In genomic region chr8:60891757-60892156, GRCm38 (mm10) we compare ENCODE assay signal across 11 mouse cellular contexts. TPM values are rescaled to one million over a fixed set of nuclear protein-coding genes. Genes with fewer than 3 reads are reported as not detected.
DNase-seq lines count a peak whose midpoint lies in the region; ATAC-seq and TF ChIP-seq lines count a peak whose summit lies in the region.
"Had no signal": no experiment of that assay in that cellular context is flagged by ENCODE, and none has a peak within 500 bp of the region (broad histone marks: within the 10 kb centered on the region; RNA-seq: fewer than 3 reads in every experiment).

No protein-coding gene starts in this region.

- H3K9me3 ChIP-seq in heart, embryonic 15.5 days (replicated peaks), result no peaks in the 10 kb centered on the region
- no peaks in the 10 kb centered on the region for H3K9me3 ChIP-seq in heart, embryonic 11.5 days (replicated peaks; ENCODE audit: control insufficient read depth, low read length)
- no peaks in the 10 kb centered on the region for H3K9me3 ChIP-seq in E14TG2a.4 (ENCODE audit: low read length)
- H3K9me3 ChIP-seq in forebrain, embryonic 14.5 days (replicated peaks; ENCODE audit: control insufficient read depth, low read length), result no peaks in the 10 kb centered on the region
- no peaks in the 10 kb centered on the region for H3K9me3 ChIP-seq in liver, embryonic 16.5 days (replicated peaks; ENCODE audit: control insufficient read depth, low read length)

- peak overlapping the region; percentile 65; the same call in 1 of the 2 replicates for H3K4me2 ChIP-seq in heart, embryonic 15.5 days
- no peak overlapping the region; the same call in 1 of the 2 replicates for H3K4me2 ChIP-seq in heart, embryonic 11.5 days
- H3K4me2 ChIP-seq in forebrain, embryonic 14.5 days (ENCODE audit: low read length), result peak overlapping the region; percentile 80; the same call in 1 of the 2 replicates
- peak overlapping the region; percentile 78 for H3K4me2 ChIP-seq in liver, embryonic 16.5 days (ENCODE audit: low read depth, low read length)

- TF ChIP-seq POLR2A in thymus, adult 2 months (IDR thresholded peaks at IDR 0.05; ENCODE audit: control insufficient read depth, extremely low read depth, insufficient read depth, low read length, poor library complexity), result no peak

- no peaks in the 10 kb centered on the region for H3K27me3 ChIP-seq in heart, embryonic 15.5 days
- H3K27me3 ChIP-seq in heart, embryonic 11.5 days (ENCODE audit: control insufficient read depth, insufficient read depth, low read length), result no peaks in the 10 kb centered on the region
- H3K27me3 ChIP-seq in E14TG2a.4 (ENCODE audit: insufficient read depth, low read length), result no peaks in the 10 kb centered on the region
- H3K27me3 ChIP-seq in forebrain, embryonic 14.5 days (replicated peaks; ENCODE audit: control insufficient read depth, insufficient read depth, low read length), result no peaks in the 10 kb centered on the region
- no peaks in the 10 kb centered on the region; the same call in 1 of the 2 replicates for H3K27me3 ChIP-seq in liver, embryonic 16.5 days (ENCODE audit: control insufficient read depth, insufficient read depth, low read depth, low read length)
- no peaks in the 10 kb centered on the region for H3K27me3 ChIP-seq in thymus, adult 2 months (ENCODE audit: control insufficient read depth, insufficient read depth, low read length)

- H3K27ac ChIP-seq in heart, embryonic 15.5 days, result no peak overlapping the region
- H3K27ac ChIP-seq in heart, embryonic 11.5 days (ENCODE audit: low read depth, low read length), result no peak overlapping the region
- H3K27ac ChIP-seq in forebrain, embryonic 14.5 days (ENCODE audit: low read depth, low read length), result no peak overlapping the region
- H3K27ac ChIP-seq in liver, embryonic 16.5 days (ENCODE audit: low read length), result no peak overlapping the region
- no peak overlapping the region for H3K27ac ChIP-seq in thymus, adult 2 months (ENCODE audit: control insufficient read depth, insufficient read depth, low read length)

- no peak for DNase-seq in forebrain, embryonic 14.5 days (ENCODE audit: low spot score)
- DNase-seq in adrenal gland, postnatal 4 days (ENCODE audit: low spot score in 2 of 2), result no peak
- DNase-seq in ovary, adult 18-20 months (ENCODE audit: low spot score), result no peak
- DNase-seq in thymus, adult 2 months, result no peak
- DNase-seq: cerebellum, adult 2 months; heart, postnatal 14 days; lung, postnatal 10 days had no signal

- no peak for TF ChIP-seq CTCF in E14TG2a.4 (conservative IDR thresholded peaks at IDR 0.05; ENCODE audit: low read length)
- no peak for TF ChIP-seq CTCF in thymus, adult 2 months (IDR thresholded peaks at IDR 0.05; ENCODE audit: borderline replicate concordance, control insufficient read depth, extremely low read depth, insufficient read depth, low read length, poor library complexity)

- ATAC-seq in heart, embryonic 15.5 days (replicated peaks; ENCODE audit: insufficient number of reproducible peaks, insufficient read depth, low FRiP score, low read depth), result no peak
- ATAC-seq in heart, embryonic 11.5 days (replicated peaks; ENCODE audit: insufficient number of reproducible peaks, low FRiP score, low TSS enrichment), result no peak
- ATAC-seq in forebrain, embryonic 14.5 days, result no peak
- no peak for ATAC-seq in liver, embryonic 16.5 days (ENCODE audit: low read depth)

- H3K36me3 ChIP-seq in heart, embryonic 15.5 days, result 0 out of 2 replicates have a peak, but pooled peaks cover 6% of the 10 kb centered on the region
- no peaks in the 10 kb centered on the region for H3K36me3 ChIP-seq in heart, embryonic 11.5 days (ENCODE audit: control insufficient read depth, insufficient read depth, low read length)
- peaks cover 44% of the 10 kb centered on the region for H3K36me3 ChIP-seq in E14TG2a.4 (ENCODE audit: insufficient read depth, low read length)
- peaks cover 10% of the 10 kb centered on the region; the same call in 1 of the 2 replicates for H3K36me3 ChIP-seq in forebrain, embryonic 14.5 days (ENCODE audit: control insufficient read depth, insufficient read depth, low read length)
- peaks cover 7% of the 10 kb centered on the region for H3K36me3 ChIP-seq in liver, embryonic 16.5 days (ENCODE audit: control insufficient read depth, insufficient read depth)
- H3K36me3 ChIP-seq in thymus, adult 2 months (ENCODE audit: control insufficient read depth, insufficient read depth, low read length), result peaks cover under 1% of the 10 kb centered on the region; the same call in 1 of the 2 replicates

- peaks cover 41% of the 10 kb centered on the region for H3K4me1 ChIP-seq in heart, embryonic 15.5 days (replicated peaks)
- H3K4me1 ChIP-seq in heart, embryonic 11.5 days (ENCODE audit: control insufficient read depth, insufficient read depth, low read length), result peaks cover 31% of the 10 kb centered on the region
- H3K4me1 ChIP-seq in E14TG2a.4 (replicated peaks; ENCODE audit: low read depth, low read length), result peaks cover 26% of the 10 kb centered on the region
- peaks cover 9% of the 10 kb centered on the region for H3K4me1 ChIP-seq in forebrain, embryonic 14.5 days (ENCODE audit: control insufficient read depth, insufficient read depth, low read length)
- peaks cover 22% of the 10 kb centered on the region for H3K4me1 ChIP-seq in liver, embryonic 16.5 days (ENCODE audit: control insufficient read depth, low read depth, low read length)
- H3K4me1 ChIP-seq in thymus, adult 2 months (replicated peaks; ENCODE audit: control insufficient read depth, insufficient read depth, low read length), result peaks cover 5% of the 10 kb centered on the region; the same call in 1 of the 2 replicates

- H3K9ac ChIP-seq in heart, embryonic 15.5 days, result no peak overlapping the region
- no peak overlapping the region for H3K9ac ChIP-seq in heart, embryonic 11.5 days (ENCODE audit: low read depth, low read length)
- no peak overlapping the region for H3K9ac ChIP-seq in forebrain, embryonic 14.5 days (ENCODE audit: low read length)
- H3K9ac ChIP-seq in liver, embryonic 16.5 days (ENCODE audit: low read depth, low read length), result no peak overlapping the region

- no peak overlapping the region for H3K4me3 ChIP-seq in heart, embryonic 15.5 days
- H3K4me3 ChIP-seq in heart, embryonic 11.5 days (ENCODE audit: low read depth, low read length), result no peak overlapping the region
- peak overlapping the region; percentile 92 for H3K4me3 ChIP-seq in E14TG2a.4 (replicated peaks; ENCODE audit: low read length)
- no peak overlapping the region for H3K4me3 ChIP-seq in forebrain, embryonic 14.5 days (ENCODE audit: low read depth, low read length)
- peak overlapping the region; percentile 83 for H3K4me3 ChIP-seq in liver, embryonic 16.5 days (ENCODE audit: low read depth, low read length)
- no peak overlapping the region for H3K4me3 ChIP-seq in thymus, adult 2 months (ENCODE audit: control insufficient read depth, insufficient read depth, low read length)

- 87% methylated on average over 4 of the region's 4 CpGs for WGBS in heart, embryonic 15.5 days
- 88% methylated on average over 4 of the region's 4 CpGs for WGBS in heart, embryonic 11.5 days (ENCODE audit: insufficient replicate concordance)
- WGBS in forebrain, embryonic 14.5 days, result 96% methylated on average over 4 of the region's 4 CpGs
- 80% methylated on average over 4 of the region's 4 CpGs for WGBS in liver, embryonic 16.5 days (ENCODE audit: insufficient replicate concordance)
- 91% methylated on average over 4 of the region's 4 CpGs for WGBS in thymus, adult 2 months

RNA-seq across cellular contexts. Expression of gene Hpf1, which starts 1.5 kb away (rescaled TPM):
- polyA plus RNA-seq in heart, embryonic 15.5 days (2015; fragmentation: Nextera tagmentation; extraction: Ambion mirVana), result 56.8 and 60.9 TPM in 2 replicates
- 75.0 and 75.8 TPM in 2 replicates for polyA plus RNA-seq in heart, embryonic 11.5 days (2014; fragmentation: Nextera tagmentation; extraction: Ambion mirVana)
- polyA plus RNA-seq in forebrain, embryonic 14.5 days (2014; fragmentation: Nextera tagmentation; extraction: Ambion mirVana), result 102 TPM in 2 replicates
- polyA plus RNA-seq in liver, embryonic 16.5 days (2015; fragmentation: Nextera tagmentation; extraction: Ambion mirVana), result 56.7 and 66.6 TPM in 2 replicates
- total RNA-seq in adrenal gland, postnatal 4 days (2021), result 10 to 100 TPM; 36.7 to 40.4 TPM
- 10.3 and 14.2 TPM in 2 replicates for polyA plus RNA-seq in thymus, adult 2 months (2012; rRNA removed)

Comparison
In these comparisons a context has a peak if more than half of its experiments do, and no peak if none do; other contexts are left out.
1. H3K4me3 ChIP-seq: peak in E14TG2a.4 (single experiment) and liver, embryonic 16.5 days (single experiment); none in heart, embryonic 15.5 days (single experiment), heart, embryonic 11.5 days (single experiment), forebrain, embryonic 14.5 days (single experiment) and thymus, adult 2 months (single experiment).